8 mouse cellular contexts compared by ENCODE assay signal in genomic region chr12:84132265-84132664, GRCm38 (mm10). TPM values are rescaled to one million over a fixed set of nuclear protein-coding genes. Genes with fewer than 3 reads are reported as not detected.
DNase-seq lines count a peak whose midpoint lies in the region; ATAC-seq and TF ChIP-seq lines count a peak whose summit lies in the region.
"Had no signal": no experiment of that assay in that cellular context is flagged by ENCODE, and none has a peak within 500 bp of the region (broad histone marks: within the 10 kb centered on the region; RNA-seq: fewer than 3 reads in every experiment).

No protein-coding gene starts in this region.

- H3K4me1 ChIP-seq in G1E (ENCODE audit: insufficient read depth, low read depth, low read length) = peaks cover 10% of the 10 kb centered on the region
- no peaks in the 10 kb centered on the region for H3K4me1 ChIP-seq in cortical plate, adult 2 months (ENCODE audit: control insufficient read depth, insufficient read depth, low read length)
- H3K4me1 ChIP-seq: lung, embryonic 15.5 days had no signal

- H3K27ac ChIP-seq in cortical plate, adult 2 months (ENCODE audit: insufficient read depth, low read length) = no peak overlapping the region
- H3K27ac ChIP-seq: lung, embryonic 15.5 days had no signal

- no peak for ATAC-seq in G1E (ENCODE audit: extremely low read depth, insufficient number of reproducible peaks, low FRiP score, poor library complexity, severe bottlenecking)

- H3K36me3 ChIP-seq in G1E (replicated peaks) = no peaks in the 10 kb centered on the region

- peak; percentile 51 for DNase-seq in kidney, postnatal 10 days
- no peak for DNase-seq in kidney, adult 11 months
- no peak for DNase-seq in G1E (ENCODE audit: low spot score)
- peak; percentile 50 for DNase-seq in mesoderm, embryonic 11.5 days (ENCODE audit: low read depth, low spot score)
- DNase-seq in frontal cortex, adult 2 months (ENCODE audit: extremely low spot score in 1 of 2, low spot score in 1 of 2) = no peak
- no peak for DNase-seq in cerebellum, adult 8-10 months

- TF ChIP-seq POLR2A in cortical plate, adult 2 months (IDR thresholded peaks at IDR 0.05; ENCODE audit: extremely low read depth, insufficient read depth, low read length) = no peak

- H3K9me3 ChIP-seq in G1E (replicated peaks) = no peaks in the 10 kb centered on the region
- H3K9me3 ChIP-seq: lung, embryonic 15.5 days had no signal

- H3K27me3 ChIP-seq in G1E (ENCODE audit: insufficient read depth, low read length) = peaks cover 32% of the 10 kb centered on the region
- H3K27me3 ChIP-seq: lung, embryonic 15.5 days had no signal

- peak; percentile 79 for TF ChIP-seq CTCF in G1E (IDR thresholded peaks at IDR 0.05; ENCODE audit: low read depth, low read length)
- peak; percentile 43; the same call in 1 of the 2 replicates for TF ChIP-seq CTCF in cortical plate, adult 2 months (IDR thresholded peaks at IDR 0.05; ENCODE audit: extremely low read depth, insufficient read depth, low read length)

- no peak overlapping the region for H3K4me3 ChIP-seq in G1E (ENCODE audit: low read depth, low read length)
- no peak overlapping the region for H3K4me3 ChIP-seq in cortical plate, adult 2 months (ENCODE audit: insufficient read depth, low read length)
- H3K4me3 ChIP-seq: lung, embryonic 15.5 days had no signal

RNA-seq across cellular contexts. Expression of gene Pnma1, which starts 16.0 kb away (rescaled TPM):
- total RNA-seq in G1E (2014; fragmentation: Nextera tagmentation) = 0.58 and 0.83 TPM in 2 replicates
- total RNA-seq in G1E (2017) = 0.76 and 1.5 TPM in 2 replicates
- 0.14 TPM in 2 replicates for polyA plus RNA-seq in G1E (2012)
- polyA plus RNA-seq in cortical plate, adult 2 months (2012; rRNA removed) = 3.0 and 3.7 TPM in 2 replicates
- 4.4 and 5.3 TPM in 2 replicates for polyA plus RNA-seq in frontal cortex, adult 2 months (2012; rRNA removed)

RNA-seq across cellular contexts. Expression of gene Dnal1, which starts 18.1 kb away (rescaled TPM):
- total RNA-seq in G1E (2014; fragmentation: Nextera tagmentation) = 1.1 and 3.6 TPM in 2 replicates
- 0.49 and 0.76 TPM in 2 replicates for total RNA-seq in G1E (2017)
- 0.01 and 0.14 TPM in 2 replicates for polyA plus RNA-seq in G1E (2012)
- polyA plus RNA-seq in cortical plate, adult 2 months (2012; rRNA removed) = 46.6 and 48.0 TPM in 2 replicates
- 52.9 and 55.1 TPM in 2 replicates for polyA plus RNA-seq in frontal cortex, adult 2 months (2012; rRNA removed)

RNA-seq across cellular contexts. Expression of gene Acot6, which starts 31.8 kb away (rescaled TPM):
- total RNA-seq in G1E (2014; fragmentation: Nextera tagmentation) = not detected in 2 replicates
- total RNA-seq in G1E (2017) = 0.12 and 0.33 TPM in 2 replicates
- not detected in 2 replicates for polyA plus RNA-seq in G1E (2012)
- polyA plus RNA-seq in cortical plate, adult 2 months (2012; rRNA removed) = 5.0 TPM in 2 replicates
- 5.8 and 5.9 TPM in 2 replicates for polyA plus RNA-seq in frontal cortex, adult 2 months (2012; rRNA removed)

Comparison
In these comparisons a context has a peak if more than half of its experiments do, and no peak if none do; other contexts are left out.
1. DNase-seq: peak in kidney, postnatal 10 days (single experiment) and mesoderm, embryonic 11.5 days (single experiment); none in kidney, adult 11 months (single experiment), G1E (single experiment), frontal cortex, adult 2 months (0 of 2) and cerebellum, adult 8-10 months (single experiment).
2. RNA of gene Dnal1, which starts 18.1 kb away (polyA plus RNA-seq): 52.9 to 55.1 TPM in frontal cortex, adult 2 months and 46.6 to 48.0 TPM in cortical plate, adult 2 months; 0.01 to 0.14 TPM in G1E; every median in the first group is over 10 times any median in the second.